Comparison of ENCODE assay signal across 11 mouse cellular contexts in the genomic region with DNA sequence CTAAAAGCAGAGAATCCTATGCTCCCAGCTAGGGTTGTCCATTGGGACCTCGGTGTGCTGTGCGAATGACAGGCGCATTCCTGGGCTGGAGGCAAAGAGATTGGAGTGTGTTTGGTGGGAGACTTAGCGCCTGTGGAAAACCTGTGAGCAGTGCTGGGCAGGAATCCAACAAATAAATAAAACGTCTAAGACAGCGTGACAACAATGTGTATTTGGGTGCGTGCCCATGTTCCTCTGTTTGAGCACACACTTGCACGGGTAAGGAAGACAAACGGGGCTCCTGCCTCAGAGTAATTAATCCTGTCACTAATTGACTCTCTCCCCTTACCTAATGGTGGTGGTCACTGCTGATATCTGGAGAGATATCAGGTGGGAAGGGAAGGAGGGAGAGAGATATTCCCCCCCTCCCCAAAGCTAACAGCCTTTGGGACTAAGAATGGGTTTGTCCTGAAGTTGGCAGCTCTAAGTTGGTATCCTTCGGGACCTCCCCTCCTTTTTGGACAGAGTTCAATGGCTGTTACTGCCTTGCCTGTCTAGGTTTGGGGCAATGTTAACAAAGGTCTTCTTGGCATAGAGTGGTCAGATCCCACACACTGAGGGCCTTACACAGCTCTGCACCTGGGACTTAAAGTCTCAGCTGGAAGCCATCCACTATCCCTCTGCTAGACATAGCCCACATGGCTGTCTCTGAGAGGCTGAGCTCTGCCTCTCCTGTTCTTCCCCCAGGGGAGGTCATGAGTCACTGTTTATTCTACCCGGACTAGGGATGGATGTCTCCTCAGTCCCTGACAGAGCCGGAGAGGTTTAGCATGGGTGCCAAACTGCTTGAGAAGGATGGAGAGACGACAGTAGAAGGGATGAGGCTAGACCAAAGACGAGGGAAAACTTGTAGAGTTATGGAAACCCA. TPM values are rescaled to one million over a fixed set of nuclear protein-coding genes. Genes with fewer than 3 reads are reported as not detected.
DNase-seq lines count a peak whose midpoint lies in the region; ATAC-seq lines count a peak whose summit lies in the region.
"Had no signal": no experiment of that assay in that cellular context is flagged by ENCODE, and none has a peak within 500 bp of the region (broad histone marks: within the 10 kb centered on the region; RNA-seq: fewer than 3 reads in every experiment).

No protein-coding gene starts in this region.

- peak overlapping the region; percentile 43; the same call in 1 of the 2 replicates for H3K4me2 ChIP-seq in hindbrain, embryonic 11.5 days (replicated peaks; ENCODE audit: low read depth, low read length)
- H3K4me2 ChIP-seq in midbrain, embryonic 16.5 days (ENCODE audit: low read length) = peak overlapping the region; percentile 58

- no peaks in the 10 kb centered on the region for H3K36me3 ChIP-seq in hindbrain, embryonic 11.5 days (ENCODE audit: control insufficient read depth, insufficient read depth, low read length)
- no peaks in the 10 kb centered on the region for H3K36me3 ChIP-seq in hindbrain, embryonic 10.5 days
- no peaks in the 10 kb centered on the region for H3K36me3 ChIP-seq in midbrain, embryonic 16.5 days (ENCODE audit: control insufficient read depth, insufficient read depth, low read length)
- H3K36me3 ChIP-seq: G1E had no signal

- peaks cover 55% of the 10 kb centered on the region for H3K27me3 ChIP-seq in hindbrain, embryonic 11.5 days (ENCODE audit: control insufficient read depth, insufficient read depth, low read length)
- H3K27me3 ChIP-seq in hindbrain, embryonic 10.5 days (ENCODE audit: insufficient read depth, poor library complexity, severe bottlenecking) = peaks cover 100% of the 10 kb centered on the region
- H3K27me3 ChIP-seq in midbrain, embryonic 16.5 days (ENCODE audit: control insufficient read depth, insufficient read depth, low read depth, low read length) = peaks cover 23% of the 10 kb centered on the region

- peak overlapping the region; percentile 48 for H3K4me3 ChIP-seq in hindbrain, embryonic 11.5 days (ENCODE audit: low read depth, low read length)
- H3K4me3 ChIP-seq in hindbrain, embryonic 10.5 days = no peak overlapping the region; the same call in 1 of the 2 replicates
- peak overlapping the region; percentile 55 for H3K4me3 ChIP-seq in midbrain, embryonic 16.5 days (ENCODE audit: low read depth, low read length)

- H3K4me1 ChIP-seq in hindbrain, embryonic 11.5 days (replicated peaks; ENCODE audit: control insufficient read depth, insufficient read depth, low read length) = no peaks in the 10 kb centered on the region
- H3K4me1 ChIP-seq in hindbrain, embryonic 10.5 days (replicated peaks) = peaks cover 36% of the 10 kb centered on the region
- peaks cover 18% of the 10 kb centered on the region for H3K4me1 ChIP-seq in midbrain, embryonic 16.5 days (ENCODE audit: control insufficient read depth, insufficient read depth, low read length)

- 8% methylated on average over 14 of the region's 14 CpGs for WGBS in hindbrain, embryonic 11.5 days
- 11% methylated on average over 14 of the region's 14 CpGs for WGBS in hindbrain, embryonic 10.5 days
- WGBS in midbrain, embryonic 16.5 days = 6% methylated on average over 14 of the region's 14 CpGs

- H3K9ac ChIP-seq in hindbrain, embryonic 11.5 days (ENCODE audit: low read depth, low read length) = peak overlapping the region; percentile 50; the same call in 1 of the 2 replicates
- peak overlapping the region; percentile 59; the same call in 1 of the 2 replicates for H3K9ac ChIP-seq in midbrain, embryonic 16.5 days (ENCODE audit: low read depth, low read length)

- no peak for ATAC-seq in hindbrain, embryonic 11.5 days (ENCODE audit: low FRiP score)
- ATAC-seq in midbrain, embryonic 16.5 days = no peak

- no peak overlapping the region for H3K27ac ChIP-seq in hindbrain, embryonic 11.5 days (ENCODE audit: low read depth, low read length)
- no peak overlapping the region for H3K27ac ChIP-seq in hindbrain, embryonic 10.5 days
- H3K27ac ChIP-seq in midbrain, embryonic 16.5 days (ENCODE audit: low read length) = peak overlapping the region; percentile 76

- no peak for DNase-seq in hindbrain, embryonic 11.5 days (ENCODE audit: low spot score)
- no peak for DNase-seq in hindbrain, embryonic 10.5 days (ENCODE audit: low spot score)
- peak; percentile 73 to 76 for DNase-seq in cerebellum, postnatal 10 days
- peak; percentile 52 for DNase-seq in kidney, postnatal 10 days
- DNase-seq in gastrocnemius, postnatal 10 days = no peak
- no peak for DNase-seq in urinary bladder, postnatal 14 days (ENCODE audit: low spot score)
- DNase-seq in adrenal gland, postnatal 25 days = no peak
- DNase-seq: liver had no signal

- H3K9me3 ChIP-seq in hindbrain, embryonic 11.5 days (ENCODE audit: control insufficient read depth, low read length) = no peaks in the 10 kb centered on the region
- no peaks in the 10 kb centered on the region for H3K9me3 ChIP-seq in hindbrain, embryonic 10.5 days
- no peaks in the 10 kb centered on the region for H3K9me3 ChIP-seq in midbrain, embryonic 16.5 days (replicated peaks; ENCODE audit: control insufficient read depth, low read length, poor library complexity, severe bottlenecking)

RNA-seq across cellular contexts. Expression of gene Lhx1, which starts 4.7 kb away (rescaled TPM):
- polyA plus RNA-seq in hindbrain, embryonic 11.5 days (2014; fragmentation: Nextera tagmentation; extraction: Ambion mirVana) = 53.3 and 57.3 TPM in 2 replicates
- polyA plus RNA-seq in hindbrain, embryonic 10.5 days (2016; fragmentation: Nextera tagmentation; extraction: Ambion mirVana) = 9.8 and 30.5 TPM in 2 replicates
- 25.3 and 30.0 TPM in 2 replicates for polyA plus RNA-seq in midbrain, embryonic 16.5 days (2015; fragmentation: Nextera tagmentation; extraction: Ambion mirVana)
- total RNA-seq in gastrocnemius, postnatal 10 days (2021) = not detected
- not detected in 2 replicates for total RNA-seq in adrenal gland, postnatal 25 days (2021)
- total RNA-seq: hematopoietic stem cell, adult 5-6 weeks had no signal
- polyA plus RNA-seq: G1E had no signal

RNA-seq across cellular contexts. Expression of gene Aatf, which starts 16.7 kb away (rescaled TPM):
- polyA plus RNA-seq in hindbrain, embryonic 11.5 days (2014; fragmentation: Nextera tagmentation; extraction: Ambion mirVana) = 59.9 and 64.5 TPM in 2 replicates
- 46.8 and 52.1 TPM in 2 replicates for polyA plus RNA-seq in hindbrain, embryonic 10.5 days (2016; fragmentation: Nextera tagmentation; extraction: Ambion mirVana)
- polyA plus RNA-seq in midbrain, embryonic 16.5 days (2015; fragmentation: Nextera tagmentation; extraction: Ambion mirVana) = 49.8 and 53.8 TPM in 2 replicates
- 10 to 100 TPM; 13.0 to 15.7 TPM for total RNA-seq in gastrocnemius, postnatal 10 days (2021)
- total RNA-seq in adrenal gland, postnatal 25 days (2021) = 24.0 and 28.9 TPM in 2 replicates

Comparison
In these comparisons a context has a peak if more than half of its experiments do, and no peak if none do; other contexts are left out.
1. DNase-seq: peak in cerebellum, postnatal 10 days (2 of 2) and kidney, postnatal 10 days (single experiment); none in hindbrain, embryonic 11.5 days (single experiment), hindbrain, embryonic 10.5 days (single experiment), gastrocnemius, postnatal 10 days (single experiment), urinary bladder, postnatal 14 days (single experiment) and adrenal gland, postnatal 25 days (single experiment).